Mouse (Mus musculus) liver, adult 10 weeks (tissue): Measurements from ENCODE around the gene Vmn2r14. TPM values are rescaled to one million over a fixed set of nuclear protein-coding genes. Genes with fewer than 3 reads are reported as not detected.

Experiments
- polyA plus RNA-seq: library from polyadenylated mRNA; stranded (reverse); fragments of 350-450 nt; fragmentation: Illumina TruSeq; extraction: RNeasy Lipid Tissue Mini Kit (QIAGEN cat#74804); gene quantifications from one replicate; pipeline ENCODE4 v1.2.3, GENCODE M21; 2014; ENCODE audit warnings: low read depth, low replicate concordance

Vmn2r14 gene
- polyA plus RNA-seq, result not detected

GRCm38 (mm10) chr5:109224608-109225007, at the start of gene Vmn2r14:
Gene Vmn2r14 (minus strand): TSS chr5:109224708.

GRCm38 (mm10) chr5:109192099-109192498, 32.4 kb downstream of the Vmn2r14 start, which contains the start of gene Vmn2r13:
Gene Vmn2r13 (minus strand): TSS chr5:109192199.

Other genes with a start within 250 kb of the Vmn2r14 start
- not detected for gene Vmn2r10, start 218.2 kb downstream of the Vmn2r14 start, polyA plus RNA-seq
- not detected for gene Vmn2r11, start 165.1 kb downstream of the Vmn2r14 start, polyA plus RNA-seq
- gene Vmn2r12, start 126.8 kb downstream of the Vmn2r14 start, polyA plus RNA-seq, result not detected
- gene Vmn2r13, start 32.5 kb downstream of the Vmn2r14 start, polyA plus RNA-seq, result not detected
- gene Vmn2r15, start 72.9 kb upstream of the Vmn2r14 start, polyA plus RNA-seq, result not detected
- not detected for gene Vmn2r16, start 105.5 kb upstream of the Vmn2r14 start, polyA plus RNA-seq
- not detected for gene Vmn2r17, start 195.0 kb upstream of the Vmn2r14 start, polyA plus RNA-seq